Mouse (Mus musculus) left cerebral cortex, adult 2 months (tissue): ENCODE results near the gene Ypel5. TPM values are rescaled to one million over a fixed set of nuclear protein-coding genes. Genes with fewer than 3 reads are reported as not detected.

Experiments used
- DNase-seq, 2 experiments: peaks; one replicate each; pipeline ENCODE4 v3.0.0; 2021 to 2022; ENCODE audit warnings: low spot score in 2 of 2, mixed read lengths in 1 of 2; ENCODE audit errors: extremely low spot score in 1 of 2
- H3K27ac ChIP-seq: fragments of 200-600 bp; 2 replicates; pipeline ENCODE4 v1.8.1; 2022
- H3K4me3 ChIP-seq: fragments of 200-600 bp; 2 replicates; pipeline ENCODE4 v1.8.1; 2022
- CTCF ChIP-seq: fragments of 200-600 bp; IDR thresholded peaks from 2 replicates; pipeline ENCODE4 v1.8.1; 2022; ENCODE audit warnings: antibody characterized with exemption, mild to moderate bottlenecking, moderate library complexity
- intact Hi-C: fragments of 180-260 bp; cut with DNase I; formaldehyde crosslinking; loops from one replicate; pipeline ENCODE4 v1.15.1; 2025
- total RNA-seq, 2 experiments: library from RNA; stranded (reverse); gene quantifications; 2 replicates each; pipeline ENCODE4 v1.2.3; 2021

The Ypel5 gene
- total RNA-seq, 2 experiments from 2014 or later = 80.4 to 92.3 TPM

- Histone ChIP-seq H3K27ac (no peak overlapping the region), H3K4me3 (no peak overlapping the region)
- intact Hi-C loops = loop anchor here (1.0 to 10.0 kb wide), 4 partner anchors 32 to 854 kb away; no protein-coding TSS in a partner anchor
- DNase-seq = no peak
- TF ChIP-seq CTCF = peak; percentile 0; the same call in 1 of the 2 replicates
Observed at GRCm38 (mm10) chr17:72890398-72890898, 54.2 kb downstream of the Ypel5 start.

DNA sequence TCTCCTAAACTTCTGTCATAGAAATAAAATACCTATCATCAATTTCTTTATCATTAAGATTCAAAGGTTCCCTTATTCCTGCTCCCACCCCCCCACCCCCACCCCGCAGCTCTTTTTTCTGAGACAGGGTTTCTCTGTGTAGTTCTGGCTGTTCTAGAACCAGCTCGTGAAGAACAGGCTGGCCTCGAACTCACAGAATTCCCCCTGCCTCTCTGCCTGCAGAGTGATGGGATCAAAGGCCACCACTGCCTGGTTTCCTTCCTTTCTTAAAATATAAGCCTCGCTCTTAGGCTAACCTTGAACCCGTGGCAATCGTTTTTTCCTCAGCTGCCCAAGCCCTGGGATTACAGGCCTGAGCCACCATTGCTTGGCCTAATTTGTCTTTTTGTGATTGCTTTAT, 55.3 kb downstream of the Ypel5 start:
- Histone ChIP-seq H3K4me3 (no peak overlapping the region), H3K27ac (no peak overlapping the region)
- no peak for TF ChIP-seq CTCF
- intact Hi-C loops = loop anchor here (2.0 to 10.0 kb wide), 3 partner anchors 33 to 853 kb away; no protein-coding TSS in a partner anchor
- no peak for DNase-seq

DNA sequence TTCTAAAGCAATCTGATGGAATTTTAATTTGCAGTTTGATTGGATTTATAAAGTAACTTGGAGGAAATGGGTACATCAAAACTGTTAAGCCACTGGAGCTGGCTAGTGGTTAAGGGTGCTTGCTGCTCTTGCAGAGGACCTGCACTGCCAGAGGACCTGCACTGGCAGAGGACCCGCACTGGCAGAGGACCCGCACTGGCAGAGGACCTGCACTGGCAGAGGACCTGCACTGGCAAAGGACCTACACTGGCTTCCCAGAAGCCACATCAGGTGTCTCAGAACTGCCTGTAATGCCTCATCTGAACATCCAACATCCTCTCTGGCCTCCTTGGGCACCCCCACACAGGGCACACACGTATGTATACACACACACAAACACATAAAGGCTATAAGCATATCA, 59.3 kb downstream of the Ypel5 start:
- Histone ChIP-seq H3K4me3 (no peak overlapping the region), H3K27ac (no peak overlapping the region)
- intact Hi-C loops = loop anchor here (10.0 kb wide), 1 partner anchor 849 kb away; no protein-coding TSS in a partner anchor
- no peak for DNase-seq
- TF ChIP-seq CTCF = no peak

- no peak overlapping the region for H3K27ac ChIP-seq
- intact Hi-C loops = loop anchor here (1.0 to 10.0 kb wide), 2 partner anchors 16 to 848 kb away; no protein-coding TSS in a partner anchor
- no peak for DNase-seq
- H3K4me3 ChIP-seq = no peak overlapping the region
- no peak for TF ChIP-seq CTCF
Observed at GRCm38 (mm10) chr17:72897076-72897475, 60.8 kb downstream of the Ypel5 start.

- intact Hi-C loops = loop anchor here (1.0 to 10.0 kb wide), 2 partner anchors 17 to 847 kb away; no protein-coding TSS in a partner anchor
- DNase-seq = no peak
- no peak for TF ChIP-seq CTCF
- H3K4me3 ChIP-seq = no peak overlapping the region
- no peak overlapping the region for H3K27ac ChIP-seq
Observed at GRCm38 (mm10) chr17:72897961-72898360, 61.7 kb downstream of the Ypel5 start.

GRCm38 (mm10) chr17:72898775-72899174, 62.5 kb downstream of the Ypel5 start:
- Histone ChIP-seq H3K4me3 (no peak overlapping the region), H3K27ac (no peak overlapping the region)
- intact Hi-C loops = loop anchor here (10.0 kb wide), 1 partner anchor 846 kb away; no protein-coding TSS in a partner anchor
- DNase-seq = no peak
- no peak for TF ChIP-seq CTCF

Other genes with a start within 250 kb of the Ypel5 start
- 1 to 10 TPM; 8.5 to 9.0 TPM for gene Alk, start 231.8 kb upstream of the Ypel5 start, total RNA-seq
- gene Lbh, start 81.9 kb downstream of the Ypel5 start, total RNA-seq = 10 to 100 TPM; 37.5 to 37.8 TPM